Mouse (Mus musculus): Measurements from ENCODE around the gene Spin2d. TPM values are rescaled to one million over a fixed set of nuclear protein-coding genes. Genes with fewer than 3 reads are reported as not detected.

Gene Spin2d
- total RNA-seq (2023), result not detected

DNA sequence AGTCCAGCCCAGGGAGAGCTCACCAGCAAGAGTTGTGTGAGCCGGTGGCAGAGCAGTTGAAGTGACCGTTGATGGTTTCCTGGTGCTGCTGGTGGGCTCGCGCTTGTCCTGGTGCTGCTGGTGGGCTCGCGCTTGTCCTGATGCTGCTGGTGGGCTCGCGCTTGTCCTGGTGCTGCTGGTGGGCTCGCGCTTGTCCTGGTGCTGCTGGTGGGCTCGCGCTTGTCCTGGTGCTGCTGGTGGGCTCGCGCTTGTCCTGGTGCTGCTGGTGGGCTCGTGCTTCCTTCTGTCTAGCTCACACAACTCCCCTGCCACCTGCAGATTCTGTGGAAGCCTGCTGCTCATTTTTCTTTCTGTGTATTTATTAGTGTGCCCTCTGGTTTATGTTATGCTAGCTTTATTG lies at the start of gene Spin2d:
Gene Spin2d, minus strand, starts transcription at position 101 of the 400 bp plus-strand sequence.

DNA sequence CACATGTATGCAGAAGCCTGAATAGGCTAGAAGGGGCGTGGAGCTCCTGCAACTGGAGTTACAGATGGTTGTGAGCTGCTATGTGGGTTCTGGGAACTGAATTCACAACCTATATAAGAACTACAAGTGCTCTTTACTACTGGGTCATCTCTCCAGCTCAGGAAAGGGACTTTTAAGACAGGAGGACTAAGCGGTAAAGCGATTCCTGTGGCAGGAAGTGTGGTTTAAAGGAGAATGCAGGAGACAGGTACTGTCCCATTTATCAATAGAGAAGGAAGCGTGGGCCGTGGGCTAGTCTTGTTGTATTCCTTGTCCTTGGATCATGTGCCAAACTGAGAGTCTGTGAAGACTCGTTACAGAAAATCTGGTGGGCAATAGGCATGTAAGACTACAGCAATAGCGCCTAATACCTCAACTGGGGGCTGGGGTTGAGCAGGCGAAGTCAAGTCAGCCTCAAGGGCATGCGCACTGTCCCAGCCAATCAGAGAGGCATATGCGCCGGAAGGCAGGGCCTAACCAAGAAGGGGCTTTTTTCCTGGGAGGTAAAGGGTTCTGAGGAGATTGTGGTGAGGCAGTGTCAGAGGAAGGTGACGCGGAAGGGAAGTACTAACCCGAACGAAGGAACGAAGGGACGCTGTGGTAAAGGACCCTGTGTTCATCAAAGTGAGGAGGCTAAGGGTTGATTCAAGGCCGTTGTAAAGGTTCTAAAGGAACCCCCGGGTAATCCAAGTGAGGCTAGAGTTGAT lies 37.2 kb upstream of the Spin2d start, which contains the start of gene Xlr4b:
Gene Xlr4b, plus strand, starts transcription at position 515 of the 746 bp plus-strand sequence.

DNA sequence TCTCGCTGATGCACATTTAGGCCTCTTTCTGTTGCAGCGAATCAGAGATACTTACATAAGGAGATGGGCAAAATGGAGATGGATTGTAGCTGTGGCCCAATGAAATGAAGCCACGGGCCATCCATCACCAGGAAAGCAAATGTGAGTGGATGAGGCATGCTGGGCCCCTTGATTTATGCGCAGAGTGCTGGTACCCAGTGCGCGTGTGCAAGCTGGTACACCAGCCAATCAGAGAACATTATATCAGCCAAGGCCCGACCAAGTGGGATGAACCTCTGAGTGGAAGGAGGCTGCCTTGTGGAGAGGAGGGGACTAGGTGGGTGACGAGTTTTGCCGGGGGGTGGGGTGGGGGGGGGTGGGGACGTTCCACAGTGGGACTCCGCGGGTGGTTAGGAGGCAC lies 15.1 kb upstream of the Spin2d start, which contains the start of gene Xlr3b:
Gene Xlr3b, plus strand, starts transcription at position 274 of the 400 bp plus-strand sequence.

DNA sequence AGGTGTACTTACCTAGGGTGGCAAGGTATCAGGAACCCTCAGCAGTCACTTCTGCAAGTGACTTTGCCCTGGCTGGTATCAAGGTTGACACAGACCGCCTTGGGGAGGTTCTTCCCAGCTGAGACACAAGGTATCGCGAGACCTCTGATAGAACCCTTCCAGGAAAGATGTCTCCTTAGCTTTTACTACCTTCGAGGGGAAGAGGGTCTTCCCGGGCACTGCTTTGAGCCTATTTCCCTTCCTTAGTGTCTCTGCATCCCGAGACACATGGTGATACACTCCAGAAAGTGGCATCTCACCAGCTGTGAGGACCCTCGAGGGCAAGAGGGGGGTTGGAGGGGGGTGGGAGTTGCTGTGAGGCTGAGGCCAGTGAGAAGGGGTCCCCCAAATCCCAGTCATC lies 27.4 kb downstream of the Spin2d start, which contains the start of gene DXBay18:
Gene DXBay18, minus strand, starts transcription at position 101 of the 400 bp plus-strand sequence.

DNA sequence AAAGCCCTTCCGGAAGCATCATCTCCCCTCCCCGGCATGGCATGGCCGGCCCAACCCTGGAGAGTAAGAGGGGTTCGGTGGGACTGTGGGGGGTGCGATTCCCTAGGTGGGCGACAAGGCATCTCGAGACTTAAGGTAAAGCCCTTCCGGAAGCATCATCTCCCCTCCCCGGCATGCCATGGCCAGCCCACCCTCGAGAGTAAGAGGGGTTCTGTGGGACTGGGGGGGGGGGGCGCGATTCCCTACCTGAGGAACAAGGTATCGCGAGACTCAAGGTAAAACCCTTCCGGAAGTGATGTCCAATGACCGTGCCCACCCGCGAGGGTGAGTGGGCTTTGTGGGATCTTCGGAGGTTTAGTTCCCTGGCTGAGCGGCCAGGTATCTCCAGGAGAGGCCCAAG lies 28.3 kb downstream of the Spin2d start, which contains the start of gene Xlr5b:
Gene Xlr5b, plus strand, starts transcription at position 301 of the 400 bp plus-strand sequence.

Other genes starting within 250 kb of the Spin2d start
- not detected for gene Zfp185, start 189.7 kb downstream of the Spin2d start, total RNA-seq (2023)
- 1 to 10 TPM in 1 of 2 experiments, under 1 TPM in 1; 0.75 to 2.1 TPM for gene Pnma5, start 139.9 kb downstream of the Spin2d start, total RNA-seq (2023)
- gene Pnma3, start 112.2 kb downstream of the Spin2d start, total RNA-seq (2023), result not detected
- gene Xlr4a, start 94.5 kb downstream of the Spin2d start, total RNA-seq (2023), result 10 to 100 TPM in 1 of 2 experiments, 1 to 10 TPM in 1; 3.6 to 16.1 TPM
- 1 to 10 TPM in 1 of 2 experiments, not detected in 1; 2.1 TPM for gene Xlr3a, start 79.9 kb downstream of the Spin2d start, total RNA-seq (2023)
- gene Gm14685, start 59.9 kb downstream of the Spin2d start, total RNA-seq (2023), result under 1 TPM; 0.17 to 0.21 TPM
- not detected for gene Xlr5b, start 28.2 kb downstream of the Spin2d start, total RNA-seq (2023)
- gene DXBay18, start 27.5 kb downstream of the Spin2d start, total RNA-seq (2023), result not detected
- gene Xlr3b, start 15.2 kb upstream of the Spin2d start, total RNA-seq (2023), result 10 to 100 TPM in 1 of 2 experiments, 1 to 10 TPM in 1; 5.9 to 24.8 TPM
- gene Xlr4b, start 37.3 kb upstream of the Spin2d start, total RNA-seq (2023), result 10 to 100 TPM; 21.7 to 36.8 TPM
- gene F8a, start 51.3 kb upstream of the Spin2d start, total RNA-seq (2023), result 10 to 100 TPM; 11.0 to 12.9 TPM
- gene Xlr4c, start 66.1 kb upstream of the Spin2d start, total RNA-seq (2023), result 10 to 100 TPM in 1 of 2 experiments, 1 to 10 TPM in 1; 3.9 to 15.2 TPM
- gene Xlr3c, start 88.4 kb upstream of the Spin2d start, total RNA-seq (2023), result not detected
- gene Xlr5a, start 116.0 kb upstream of the Spin2d start, total RNA-seq (2023), result not detected
- gene Xlr5c, start 116.0 kb upstream of the Spin2d start, total RNA-seq (2023), result not detected
- not detected for gene Gm45015, start 159.9 kb upstream of the Spin2d start, total RNA-seq (2023)
- 10 to 100 TPM; 33.6 to 35.4 TPM for gene Zfp275, start 165.6 kb upstream of the Spin2d start, total RNA-seq (2023)
- not detected for gene Gm18336, start 221.7 kb upstream of the Spin2d start, total RNA-seq (2023)
- gene Zfp92, start 234.1 kb upstream of the Spin2d start, total RNA-seq (2023), result not detected